Mouse (Mus musculus) heart, embryonic 10.5 days (tissue): Measurements from ENCODE around the gene Arid5a. TPM values are rescaled to one million over a fixed set of nuclear protein-coding genes. Genes with fewer than 3 reads are reported as not detected.

Experiments used
- DNase-seq: peaks from one replicate; pipeline ENCODE4 v3.0.0-alpha.2; 2017; ENCODE audit warnings: low spot score
- H3K27ac ChIP-seq: fragments of 300-500 bp; sonication (generic); 2 replicates; pipeline ENCODE4 v1.5.1; 2016; ENCODE audit warnings: mild to moderate bottlenecking
- H3K27me3 ChIP-seq: fragments of 300-500 bp; sonication (generic); 2 replicates; pipeline ENCODE4 v1.6.1; 2016; ENCODE audit warnings: mild to moderate bottlenecking; ENCODE audit not compliant: poor library complexity, insufficient read depth, severe bottlenecking
- H3K36me3 ChIP-seq: fragments of 300-500 bp; sonication (generic); 2 replicates; pipeline ENCODE4 v1.6.1; 2016; ENCODE audit warnings: mild to moderate bottlenecking, moderate library complexity
- H3K4me1 ChIP-seq: fragments of 300-500 bp; sonication (generic); 2 replicates; pipeline ENCODE4 v1.6.1; 2016; ENCODE audit warnings: mild to moderate bottlenecking
- H3K4me3 ChIP-seq: fragments of 300-500 bp; sonication (generic); 2 replicates; pipeline ENCODE4 v1.5.1; 2016; ENCODE audit warnings: mild to moderate bottlenecking, moderate library complexity
- H3K9me3 ChIP-seq: fragments of 300-500 bp; sonication (generic); 2 replicates; pipeline ENCODE4 v1.6.1; 2016; ENCODE audit warnings: mild to moderate bottlenecking, moderate library complexity
- WGBS: fragments of 180-500 bp; shearing (Covaris S2); methylation state at CpG from one replicate; pipeline ENCODE4 v1.1.7; 2016; 5-methylcytosine and 5-hydroxymethylcytosine counted together
- polyA plus RNA-seq: library from polyadenylated mRNA; unstranded; fragments of >200 nt; fragmentation: Nextera tagmentation; extraction: Ambion mirVana; gene quantifications from 2 replicates; pipeline ENCODE4 v1.2.1, GENCODE M21; 2016

Gene Arid5a
- 5.3 and 6.7 TPM in 2 replicates for polyA plus RNA-seq

- 1% methylated on average over 65 of the region's 65 CpGs for WGBS
These were observed at the start of gene Arid5a for GRCm38 (mm10) chr1:36307495-36308280. Gene Arid5a (plus strand): TSS chr1:36307733.

GRCm38 (mm10) chr1:36258631-36259030 lies 48.9 kb upstream of the Arid5a start:
- Histone ChIP-seq H3K4me1 (peaks cover 14% of the 10 kb centered on the region; the same call in 1 of the 2 replicates), H3K9me3 (peaks cover 9% of the 10 kb centered on the region), H3K4me3 (no peak overlapping the region), H3K27ac (no peak overlapping the region), H3K36me3 (0 out of 2 replicates have a peak, but pooled peaks cover 2% of the 10 kb centered on the region), H3K27me3 (peaks cover 26% of the 10 kb centered on the region)
- 68% methylated on average over 2 of the region's 2 CpGs for WGBS
- DNase-seq = no peak

More at GRCm38 (mm10) chr1:36307495-36308280, at the start of gene Arid5a:
- Histone ChIP-seq H3K27me3 (peaks cover 35% of the 10 kb centered on the region), H3K9me3 (no peaks in the 10 kb centered on the region), H3K27ac (peak within 1 kb of the TSS; percentile 81), H3K4me3 (peak within 1 kb of the TSS; percentile 75), H3K4me1 (peaks cover 31% of the 10 kb centered on the region), H3K36me3 (no peaks in the 10 kb centered on the region; the same call in 1 of the 2 replicates)
- DNase-seq = peak; percentile 95

GRCm38 (mm10) chr1:36259281-36259680 lies 48.3 kb upstream of the Arid5a start:
- H3K36me3 ChIP-seq = 0 out of 2 replicates have a peak, but pooled peaks cover 2% of the 10 kb centered on the region
- H3K27me3 ChIP-seq = peaks cover 20% of the 10 kb centered on the region
- H3K4me3 ChIP-seq = no peak overlapping the region
- H3K9me3 ChIP-seq = peaks cover 9% of the 10 kb centered on the region
- no peak for DNase-seq
- 93% methylated on average over 2 of the region's 2 CpGs for WGBS
- no peak overlapping the region for H3K27ac ChIP-seq
- H3K4me1 ChIP-seq = peaks cover 14% of the 10 kb centered on the region; the same call in 1 of the 2 replicates

- Histone ChIP-seq H3K36me3 (0 out of 2 replicates have a peak, but pooled peaks cover 2% of the 10 kb centered on the region), H3K4me3 (no peak overlapping the region), H3K9me3 (peaks cover 9% of the 10 kb centered on the region), H3K4me1 (peaks cover 4% of the 10 kb centered on the region; the same call in 1 of the 2 replicates), H3K27ac (no peak overlapping the region), H3K27me3 (peaks cover 8% of the 10 kb centered on the region)
- no peak for DNase-seq
- 90% methylated on average over 1 of the region's 1 CpGs for WGBS
These were observed 47.1 kb upstream of the Arid5a start for GRCm38 (mm10) chr1:36260418-36260817.

DNA sequence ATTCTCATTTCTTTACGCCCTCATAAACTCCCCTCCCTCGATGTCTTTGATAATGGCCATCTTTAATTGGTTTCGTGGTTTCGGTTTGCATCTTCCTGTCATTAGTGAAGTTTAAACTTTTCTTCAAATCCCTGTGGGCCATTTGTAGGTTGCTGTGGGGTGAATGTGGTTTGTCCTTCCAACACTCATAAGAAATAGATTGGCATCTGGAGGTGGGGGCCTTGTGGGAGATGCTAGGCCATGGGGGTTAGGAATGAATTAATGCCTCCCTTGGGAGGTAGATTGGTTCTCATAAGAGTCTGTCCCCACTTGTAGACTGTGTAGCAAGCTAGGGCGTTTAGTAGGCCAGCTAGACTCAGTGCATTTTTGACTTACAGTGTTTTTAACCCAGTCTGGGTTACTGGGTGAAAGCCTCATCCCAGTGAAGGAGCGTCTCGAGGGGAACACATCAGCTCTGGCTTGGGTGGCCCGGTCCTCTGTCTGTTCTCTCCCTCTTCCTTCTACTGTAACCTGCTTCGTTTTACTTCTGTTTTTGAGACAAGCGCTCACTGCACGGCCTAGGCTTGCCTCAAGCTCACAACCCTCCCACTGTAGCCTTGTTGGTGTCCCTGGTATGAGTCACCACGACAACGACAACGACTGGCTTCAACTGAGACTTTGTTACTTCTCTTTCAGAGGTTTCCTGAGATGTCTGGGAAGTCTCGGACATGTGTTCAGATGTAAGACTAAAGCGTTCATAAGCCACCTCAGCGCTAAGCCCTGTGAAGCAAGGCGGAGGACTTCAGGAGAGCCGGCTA lies 45.6 kb upstream of the Arid5a start:
- Histone ChIP-seq H3K4me3 (no peak overlapping the region), H3K27me3 (no peaks in the 10 kb centered on the region), H3K9me3 (peaks cover 5% of the 10 kb centered on the region; the same call in 1 of the 2 replicates), H3K27ac (no peak overlapping the region), H3K36me3 (no peaks in the 10 kb centered on the region), H3K4me1 (no peaks in the 10 kb centered on the region)
- no peak for DNase-seq
- WGBS = 76% methylated on average over 19 of the region's 19 CpGs

DNA sequence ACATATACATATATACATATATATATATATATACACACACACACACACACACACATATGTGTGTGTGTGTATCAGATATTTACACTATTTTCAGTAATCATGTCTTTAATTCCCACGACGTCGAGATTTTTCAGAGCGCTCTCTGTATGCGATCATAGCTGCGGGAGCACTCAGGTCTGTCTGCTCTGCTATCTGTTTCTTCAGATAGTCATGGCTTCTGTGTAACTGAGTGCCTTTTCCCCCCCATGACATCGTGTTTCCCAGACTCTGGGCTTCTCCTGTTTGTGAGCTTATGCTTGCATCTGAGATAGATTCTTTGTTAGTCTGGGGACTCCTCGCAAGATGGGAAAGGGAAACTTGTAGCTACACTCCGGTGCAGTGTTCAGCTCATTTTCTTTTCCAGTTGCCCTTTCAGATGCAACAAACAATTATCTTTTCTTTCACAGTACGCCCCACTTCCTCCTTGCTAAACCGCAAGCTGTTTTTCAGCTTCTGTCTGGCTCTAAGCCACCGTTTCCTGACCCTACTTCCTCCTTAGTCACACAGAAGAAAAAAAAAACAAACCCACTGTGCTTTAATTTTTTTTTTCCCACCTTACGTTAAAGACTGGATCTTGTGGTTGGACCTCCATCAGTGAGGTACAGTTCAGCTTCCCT lies 43.6 kb upstream of the Arid5a start:
- peaks cover 7% of the 10 kb centered on the region for H3K27me3 ChIP-seq
- peaks cover under 1% of the 10 kb centered on the region; the same call in 1 of the 2 replicates for H3K9me3 ChIP-seq
- H3K4me1 ChIP-seq = peaks cover under 1% of the 10 kb centered on the region; the same call in 1 of the 2 replicates
- no peak overlapping the region for H3K4me3 ChIP-seq
- H3K27ac ChIP-seq = no peak overlapping the region
- no peak for DNase-seq
- no peaks in the 10 kb centered on the region for H3K36me3 ChIP-seq
- 54% methylated on average over 13 of the region's 13 CpGs for WGBS

GRCm38 (mm10) chr1:36266293-36266692 lies 41.2 kb upstream of the Arid5a start:
- peaks cover 27% of the 10 kb centered on the region for H3K27me3 ChIP-seq
- peaks cover 24% of the 10 kb centered on the region for H3K4me1 ChIP-seq
- H3K9me3 ChIP-seq = no peaks in the 10 kb centered on the region
- DNase-seq = no peak
- no peaks in the 10 kb centered on the region for H3K36me3 ChIP-seq
- H3K27ac ChIP-seq = no peak overlapping the region
- 81% methylated on average over 6 of the region's 6 CpGs for WGBS
- no peak overlapping the region for H3K4me3 ChIP-seq

GRCm38 (mm10) chr1:36267595-36267994 lies 39.9 kb upstream of the Arid5a start:
- H3K9me3 ChIP-seq = no peaks in the 10 kb centered on the region
- no peak overlapping the region for H3K27ac ChIP-seq
- H3K4me3 ChIP-seq = no peak overlapping the region
- no peaks in the 10 kb centered on the region for H3K36me3 ChIP-seq
- peaks cover 36% of the 10 kb centered on the region for H3K4me1 ChIP-seq
- 95% methylated on average over 3 of the region's 3 CpGs for WGBS
- peaks cover 31% of the 10 kb centered on the region for H3K27me3 ChIP-seq
- no peak for DNase-seq

- DNase-seq = no peak
- 31% methylated on average over 54 of the region's 54 CpGs for WGBS
These were observed 38.3 kb upstream of the Arid5a start for GRCm38 (mm10) chr1:36269121-36269795.

GRCm38 (mm10) chr1:36270666-36271065 lies 36.9 kb upstream of the Arid5a start:
- Histone ChIP-seq H3K36me3 (no peaks in the 10 kb centered on the region), H3K4me1 (peaks cover 59% of the 10 kb centered on the region), H3K27me3 (peaks cover 31% of the 10 kb centered on the region), H3K9me3 (no peaks in the 10 kb centered on the region), H3K4me3 (no peak overlapping the region), H3K27ac (peak overlapping the region; percentile 81)
- no peak for DNase-seq
- WGBS = 47% methylated on average over 3 of the region's 3 CpGs

More at GRCm38 (mm10) chr1:36269121-36269795, 38.3 kb upstream of the Arid5a start:
- H3K4me1 ChIP-seq = peaks cover 50% of the 10 kb centered on the region
- H3K36me3 ChIP-seq = no peaks in the 10 kb centered on the region
- peak overlapping the region; percentile 46 for H3K4me3 ChIP-seq
- peak overlapping the region; percentile 76 for H3K27ac ChIP-seq
- peaks cover 31% of the 10 kb centered on the region for H3K27me3 ChIP-seq
- H3K9me3 ChIP-seq = no peaks in the 10 kb centered on the region

DNA sequence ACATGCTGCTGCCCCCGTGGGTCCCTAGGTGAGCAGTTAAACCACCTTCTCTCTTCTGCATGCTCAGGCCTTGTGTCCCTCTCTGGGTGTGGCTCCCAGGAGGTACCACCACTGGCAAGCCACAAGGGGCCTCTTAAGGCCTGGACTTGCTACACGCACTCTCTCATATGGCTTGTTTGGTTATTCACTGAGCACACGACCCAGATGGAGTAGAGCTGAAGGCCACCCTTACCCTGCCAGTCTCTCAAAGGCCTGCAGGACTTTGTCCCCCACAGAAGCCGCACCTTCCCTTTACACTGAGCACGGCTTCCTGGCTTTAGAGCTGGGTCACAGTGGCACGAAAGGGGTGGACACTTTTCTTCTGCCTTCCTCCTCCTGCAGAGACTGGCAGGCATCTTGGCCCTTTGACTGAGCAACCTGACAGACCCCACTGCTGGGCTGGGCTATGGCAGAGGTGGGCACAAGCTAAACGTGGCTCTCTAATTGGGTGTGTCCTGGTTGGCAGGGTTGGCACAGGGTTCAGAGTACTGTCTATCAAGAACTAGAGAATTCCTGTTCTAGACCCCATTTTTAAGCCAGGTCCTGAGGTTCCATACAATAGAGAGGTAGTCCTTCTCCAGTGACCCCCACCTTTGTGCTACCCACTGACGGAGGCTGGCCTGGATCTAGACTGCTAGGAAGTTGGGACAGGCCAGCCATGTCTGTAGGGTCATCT lies 35.9 kb upstream of the Arid5a start:
- 73% methylated on average over 8 of the region's 8 CpGs for WGBS
- Histone ChIP-seq H3K9me3 (no peaks in the 10 kb centered on the region), H3K27ac (peak overlapping the region; percentile 81), H3K4me1 (peaks cover 59% of the 10 kb centered on the region), H3K4me3 (no peak overlapping the region), H3K36me3 (no peaks in the 10 kb centered on the region), H3K27me3 (peaks cover 31% of the 10 kb centered on the region)
- no peak for DNase-seq
